Mouse (Mus musculus) hindbrain, postnatal 0 days (tissue): ENCODE results near the gene Plekhm1. TPM values are rescaled to one million over a fixed set of nuclear protein-coding genes. Genes with fewer than 3 reads are reported as not detected.

Source experiments
- ATAC-seq: fragments of 200-750 bp; cut with Nextera tagmentation; 2 replicates; pipeline ENCODE4 v1.8.0; 2017; ENCODE audit warnings: mild to moderate bottlenecking, moderate TSS enrichment, moderate library complexity
- DNase-seq: peaks from one replicate; pipeline ENCODE4 v3.0.0-alpha.2; 2015; ENCODE audit warnings: low spot score
- H3K27ac ChIP-seq: fragments of 300-500 bp; sonication (generic); 2 replicates; pipeline ENCODE4 v1.5.1; 2014; ENCODE audit warnings: mild to moderate bottlenecking
- H3K27me3 ChIP-seq: fragments of 300-500 bp; sonication (generic); 2 replicates; pipeline ENCODE4 v1.6.1; 2014; ENCODE audit warnings: low read length, mixed read lengths; ENCODE audit not compliant: insufficient read depth
- H3K36me3 ChIP-seq: fragments of 300-500 bp; sonication (generic); 2 replicates; pipeline ENCODE4 v1.6.1; 2014; ENCODE audit warnings: low read length, mixed read lengths; ENCODE audit not compliant: insufficient read depth
- H3K4me1 ChIP-seq: fragments of 300-500 bp; sonication (generic); 2 replicates; pipeline ENCODE4 v1.6.1; 2014; ENCODE audit warnings: antibody characterized with exemption, low read length, mixed read lengths; ENCODE audit not compliant: insufficient read depth
- H3K4me2 ChIP-seq: fragments of 300-500 bp; sonication (generic); 2 replicates; pipeline ENCODE4 v1.6.1; 2014; ENCODE audit warnings: low read depth, mild to moderate bottlenecking, low read length, moderate library complexity, mixed read lengths
- H3K4me3 ChIP-seq: fragments of 300-500 bp; sonication (generic); 2 replicates; pipeline ENCODE4 v1.5.1; 2014; ENCODE audit warnings: low read length
- H3K9ac ChIP-seq: fragments of 300-500 bp; sonication (generic); replicated peaks from 2 replicates; pipeline ENCODE4 v1.6.1; 2014; ENCODE audit warnings: mild to moderate bottlenecking, low read length, moderate library complexity, mixed read lengths
- H3K9me3 ChIP-seq: fragments of 300-500 bp; sonication (generic); 2 replicates; pipeline ENCODE4 v1.6.1; 2016; ENCODE audit warnings: low read length, mixed read lengths
- CTCF ChIP-seq: IDR thresholded peaks from 2 replicates; pipeline ENCODE4 v1.5.1; 2016; ENCODE audit warnings: antibody characterized with exemption, control low read depth, low read depth
- WGBS: fragments of 180-500 bp; shearing (Covaris S2); extraction: QIAGEN DNeasy Blood & Tissue Kit; methylation state at CpG from one replicate; pipeline ENCODE4 v1.1.7; 2014; 5-methylcytosine and 5-hydroxymethylcytosine counted together
- polyA plus RNA-seq: library from polyadenylated mRNA; unstranded; fragments of >200 nt; fragmentation: Nextera tagmentation; extraction: Ambion mirVana; gene quantifications from 2 replicates; pipeline ENCODE4 v1.2.1, GENCODE M21; 2015
- total RNA-seq: library from RNA; depleted of rRNA; stranded (reverse); fragments of >200 nt; gene quantifications from 2 replicates; pipeline ENCODE4 v1.2.3, GENCODE M21; 2014

Gene Plekhm1
- total and polyA plus RNA-seq, 2 experiments from 2014 or later: 6.3 to 8.2 TPM

DNA sequence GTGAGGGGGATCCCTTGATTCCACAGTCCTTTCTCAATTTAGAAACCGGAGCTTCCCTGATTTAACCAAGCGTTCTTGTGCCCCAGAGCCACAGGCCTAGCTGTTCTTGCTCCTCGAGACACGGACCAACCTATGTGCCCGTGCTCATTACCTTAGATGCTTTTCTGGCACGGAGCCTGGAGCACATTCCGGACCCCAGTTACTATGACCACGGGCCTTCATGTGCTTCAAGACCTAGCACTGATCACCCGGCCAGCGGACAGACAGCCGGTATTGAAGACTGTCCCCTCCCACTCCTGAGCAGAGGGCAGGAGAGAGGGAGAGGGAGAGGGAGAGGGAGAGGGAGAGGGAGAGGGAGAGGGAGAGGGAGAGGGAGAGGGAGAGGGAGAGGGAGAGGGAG, 57.2 kb downstream of the Plekhm1 start:
- H3K27ac ChIP-seq: no peak overlapping the region

DNA sequence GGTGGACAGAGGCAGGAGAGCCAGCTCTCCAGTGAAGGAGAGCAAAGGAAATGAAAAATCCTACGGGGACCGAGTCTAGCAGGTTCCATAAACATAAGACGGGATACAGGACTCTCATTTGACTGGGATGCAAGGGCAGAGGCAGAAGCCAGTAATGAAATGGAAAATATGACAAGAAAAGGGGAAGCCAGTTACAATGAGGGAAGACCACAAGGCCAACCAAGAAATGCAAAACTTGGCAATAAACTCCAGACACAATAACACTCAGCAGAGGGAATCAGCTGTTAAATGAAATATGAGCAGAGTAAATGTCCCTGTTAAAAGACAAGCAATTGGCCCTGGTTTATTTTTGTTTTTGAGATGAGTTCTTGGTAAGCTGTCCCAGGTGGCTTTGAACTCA, 58.5 kb downstream of the Plekhm1 start:
- TF ChIP-seq CTCF: no peak
- no peaks in the 10 kb centered on the region for H3K9me3 ChIP-seq
- no peaks in the 10 kb centered on the region for H3K4me1 ChIP-seq
- 81% methylated on average over 3 of the region's 3 CpGs for WGBS
- H3K4me2 ChIP-seq: no peak overlapping the region
- ATAC-seq: no peak
- no peak for DNase-seq
- H3K36me3 ChIP-seq: no peaks in the 10 kb centered on the region
- no peaks in the 10 kb centered on the region for H3K27me3 ChIP-seq
- no peak overlapping the region for H3K4me3 ChIP-seq
- H3K9ac ChIP-seq: no peak overlapping the region
- no peak overlapping the region for H3K27ac ChIP-seq

More for the DNA sequence above, 57.2 kb downstream of the Plekhm1 start:
- DNase-seq: no peak
- Histone ChIP-seq H3K27me3 (peaks cover 10% of the 10 kb centered on the region), H3K36me3 (no peaks in the 10 kb centered on the region), H3K9ac (no peak overlapping the region), H3K4me3 (no peak overlapping the region), H3K9me3 (no peaks in the 10 kb centered on the region), H3K4me1 (0 out of 2 replicates have a peak, but pooled peaks cover 4% of the 10 kb centered on the region), H3K4me2 (no peak overlapping the region)
- no peak for TF ChIP-seq CTCF
- 21% methylated on average over 11 of the region's 11 CpGs for WGBS
- ATAC-seq: no peak

- TF ChIP-seq CTCF: no peak; the same call in 1 of the 2 replicates
- ATAC-seq (no peak), DNase-seq (no peak)
- H3K4me3 ChIP-seq: no peak overlapping the region
- H3K27ac ChIP-seq: no peak overlapping the region
- 80% methylated on average over 5 of the region's 5 CpGs for WGBS
- H3K36me3 ChIP-seq: no peaks in the 10 kb centered on the region
- no peak overlapping the region for H3K4me2 ChIP-seq
- H3K9ac ChIP-seq: no peak overlapping the region
- H3K4me1 ChIP-seq: no peaks in the 10 kb centered on the region
- H3K9me3 ChIP-seq: no peaks in the 10 kb centered on the region
- no peaks in the 10 kb centered on the region for H3K27me3 ChIP-seq
Measured at GRCm38 (mm10) chr11:103352239-103352814, 60.2 kb downstream of the Plekhm1 start.

DNA sequence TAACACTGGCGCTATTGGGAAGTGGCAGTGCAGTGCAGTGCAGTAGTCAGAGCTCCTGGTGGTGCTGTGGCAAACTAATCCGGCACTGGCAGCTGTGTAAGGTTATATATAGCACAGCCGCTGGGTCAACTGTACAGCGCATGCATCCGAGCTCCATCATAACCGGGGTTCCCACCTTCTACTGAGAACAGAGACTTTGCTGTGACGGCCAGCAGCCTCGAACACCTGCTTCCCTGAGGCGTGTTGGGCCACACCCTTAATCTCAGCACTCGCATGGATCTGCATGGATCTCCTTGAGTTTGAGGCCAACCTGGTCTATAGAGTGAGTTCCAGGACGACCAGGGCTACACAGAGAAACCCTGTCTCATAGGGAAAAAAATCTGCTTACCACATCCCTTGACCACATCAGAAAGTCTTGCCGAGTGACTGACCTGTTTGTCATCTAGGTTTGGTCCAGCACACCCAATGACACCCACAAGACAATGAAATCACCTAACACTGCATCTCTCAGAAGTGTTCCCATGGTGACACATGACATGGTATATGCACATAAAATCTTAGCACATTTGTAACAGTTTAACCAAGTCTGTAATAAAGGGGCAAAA, 61.7 kb downstream of the Plekhm1 start:
- H3K4me2 ChIP-seq: no peak overlapping the region
- WGBS: 92% methylated on average over 12 of the region's 12 CpGs
- ATAC-seq (no peak), DNase-seq (no peak)
- no peaks in the 10 kb centered on the region for H3K4me1 ChIP-seq
- TF ChIP-seq CTCF: no peak
- H3K36me3 ChIP-seq: no peaks in the 10 kb centered on the region
- H3K9me3 ChIP-seq: no peaks in the 10 kb centered on the region
- H3K4me3 ChIP-seq: no peak overlapping the region
- H3K27ac ChIP-seq: no peak overlapping the region
- no peak overlapping the region for H3K9ac ChIP-seq
- no peaks in the 10 kb centered on the region for H3K27me3 ChIP-seq

GRCm38 (mm10) chr11:103349699-103350098, 62.8 kb downstream of the Plekhm1 start:
- Histone ChIP-seq H3K4me1 (no peaks in the 10 kb centered on the region), H3K4me3 (no peak overlapping the region), H3K4me2 (no peak overlapping the region), H3K27ac (no peak overlapping the region), H3K9me3 (no peaks in the 10 kb centered on the region), H3K36me3 (no peaks in the 10 kb centered on the region), H3K9ac (no peak overlapping the region), H3K27me3 (no peaks in the 10 kb centered on the region)
- 84% methylated on average over 2 of the region's 2 CpGs for WGBS
- peak; percentile 34; the same call in 1 of the 2 replicates for TF ChIP-seq CTCF
- ATAC-seq (no peak), DNase-seq (no peak)

GRCm38 (mm10) chr11:103346657-103347056, 65.8 kb downstream of the Plekhm1 start:
- ATAC-seq (no peak), DNase-seq (no peak)
- no peaks in the 10 kb centered on the region for H3K4me1 ChIP-seq
- H3K9ac ChIP-seq: no peak overlapping the region
- H3K4me3 ChIP-seq: no peak overlapping the region
- H3K27ac ChIP-seq: no peak overlapping the region
- no peaks in the 10 kb centered on the region for H3K36me3 ChIP-seq
- WGBS: 63% methylated on average over 5 of the region's 5 CpGs
- no peak for TF ChIP-seq CTCF
- no peaks in the 10 kb centered on the region for H3K9me3 ChIP-seq
- no peak overlapping the region for H3K4me2 ChIP-seq
- H3K27me3 ChIP-seq: no peaks in the 10 kb centered on the region

GRCm38 (mm10) chr11:103346236-103346635, 66.3 kb downstream of the Plekhm1 start:
- H3K4me1 ChIP-seq: no peaks in the 10 kb centered on the region
- no peak overlapping the region for H3K9ac ChIP-seq
- DNase-seq (no peak), ATAC-seq (no peak)
- H3K27me3 ChIP-seq: no peaks in the 10 kb centered on the region
- no peak overlapping the region for H3K4me3 ChIP-seq
- no peak for TF ChIP-seq CTCF
- H3K27ac ChIP-seq: no peak overlapping the region
- H3K9me3 ChIP-seq: no peaks in the 10 kb centered on the region
- WGBS: 74% methylated on average over 7 of the region's 7 CpGs
- no peaks in the 10 kb centered on the region for H3K36me3 ChIP-seq
- no peak overlapping the region for H3K4me2 ChIP-seq
